In genomic region chr6:90988299-90988625, GRCm38 (mm10) we compare ENCODE assay signal across 8 mouse cellular contexts. TPM values are rescaled to one million over a fixed set of nuclear protein-coding genes. Genes with fewer than 3 reads are reported as not detected.
DNase-seq lines count a peak whose midpoint lies in the region; ATAC-seq and TF ChIP-seq lines count a peak whose summit lies in the region.

No protein-coding gene starts in this region.

- TF ChIP-seq CTCF in left cerebral cortex, adult 2 months (IDR thresholded peaks at IDR 0.05): no peak

- H3K36me3 ChIP-seq in embryonic facial prominence, embryonic 12.5 days: no peaks in the 10 kb centered on the region
- no peaks in the 10 kb centered on the region for H3K36me3 ChIP-seq in intestine, embryonic 14.5 days (ENCODE audit: control insufficient read depth, insufficient read depth, low read length)
- no peaks in the 10 kb centered on the region for H3K36me3 ChIP-seq in neural tube, embryonic 13.5 days

- peaks cover 15% of the 10 kb centered on the region; the same call in 1 of the 2 replicates for H3K27me3 ChIP-seq in embryonic facial prominence, embryonic 12.5 days
- peaks cover 5% of the 10 kb centered on the region; the same call in 1 of the 2 replicates for H3K27me3 ChIP-seq in intestine, embryonic 14.5 days (replicated peaks; ENCODE audit: control insufficient read depth, insufficient read depth, low read length)
- H3K27me3 ChIP-seq in neural tube, embryonic 13.5 days: peaks cover 21% of the 10 kb centered on the region

- WGBS in embryonic facial prominence, embryonic 12.5 days: 0% methylated on average over 22 of the region's 59 CpGs
- WGBS in intestine, embryonic 14.5 days: under 1% methylated on average over 44 of the region's 59 CpGs
- WGBS in neural tube, embryonic 13.5 days: under 1% methylated on average over 27 of the region's 59 CpGs

- H3K4me3 ChIP-seq in left cerebral cortex, adult 2 months: peak overlapping the region; percentile 84
- H3K4me3 ChIP-seq in embryonic facial prominence, embryonic 12.5 days: peak overlapping the region; percentile 66
- peak overlapping the region; percentile 69 for H3K4me3 ChIP-seq in intestine, embryonic 14.5 days (ENCODE audit: low read depth, low read length)
- peak overlapping the region; percentile 75 for H3K4me3 ChIP-seq in neural tube, embryonic 13.5 days

- 0 out of 2 replicates have a peak, but pooled peaks cover 3% of the 10 kb centered on the region for H3K9me3 ChIP-seq in embryonic facial prominence, embryonic 12.5 days
- H3K9me3 ChIP-seq in intestine, embryonic 14.5 days (ENCODE audit: control insufficient read depth, low read length): peaks cover 3% of the 10 kb centered on the region; the same call in 1 of the 2 replicates
- H3K9me3 ChIP-seq in neural tube, embryonic 13.5 days: 0 out of 2 replicates have a peak, but pooled peaks cover 20% of the 10 kb centered on the region

- no peak for DNase-seq in left cerebral cortex, adult 2 months (ENCODE audit: extremely low spot score in 1 of 2, low spot score in 2 of 2)
- no peak for DNase-seq in left cerebral cortex, postnatal 14 days (ENCODE audit: low spot score in 2 of 2)
- DNase-seq in intestine, embryonic 14.5 days (ENCODE audit: low spot score): no peak
- DNase-seq in right cerebral cortex, postnatal 36 days (ENCODE audit: low spot score in 2 of 2): no peak
- DNase-seq in layer of hippocampus, adult 9-10 months (ENCODE audit: low spot score): no peak
- DNase-seq in gastrocnemius, postnatal 14 days: no peak

- peak overlapping the region; percentile 69 for H3K9ac ChIP-seq in embryonic facial prominence, embryonic 12.5 days
- peak overlapping the region; percentile 64 for H3K9ac ChIP-seq in intestine, embryonic 14.5 days (ENCODE audit: low read length)
- peak overlapping the region; percentile 80 for H3K9ac ChIP-seq in neural tube, embryonic 13.5 days

- H3K4me1 ChIP-seq in embryonic facial prominence, embryonic 12.5 days: peaks cover 15% of the 10 kb centered on the region
- H3K4me1 ChIP-seq in intestine, embryonic 14.5 days (replicated peaks; ENCODE audit: control insufficient read depth, insufficient read depth, low read length): peaks cover 11% of the 10 kb centered on the region; the same call in 1 of the 2 replicates
- peaks cover 23% of the 10 kb centered on the region for H3K4me1 ChIP-seq in neural tube, embryonic 13.5 days (replicated peaks)

- peak overlapping the region; percentile 81 for H3K27ac ChIP-seq in left cerebral cortex, adult 2 months
- H3K27ac ChIP-seq in embryonic facial prominence, embryonic 12.5 days: 0 out of 2 replicates have a peak overlapping the region, but pooled peaks have one; percentile 60
- peak overlapping the region; percentile 43; the same call in 1 of the 2 replicates for H3K27ac ChIP-seq in intestine, embryonic 14.5 days (ENCODE audit: low read depth)
- H3K27ac ChIP-seq in neural tube, embryonic 13.5 days (replicated peaks): peak overlapping the region; percentile 62

- peak overlapping the region; percentile 81 for H3K4me2 ChIP-seq in embryonic facial prominence, embryonic 12.5 days (replicated peaks)
- peak overlapping the region; percentile 99 for H3K4me2 ChIP-seq in intestine, embryonic 14.5 days (ENCODE audit: low read length)
- H3K4me2 ChIP-seq in neural tube, embryonic 13.5 days: peak overlapping the region; percentile 99

- ATAC-seq in embryonic facial prominence, embryonic 12.5 days (ENCODE audit: insufficient number of reproducible peaks, insufficient read depth, low FRiP score, low TSS enrichment): no peak
- peak; percentile 24 for ATAC-seq in intestine, embryonic 14.5 days (replicated peaks; ENCODE audit: low FRiP score, low TSS enrichment, low read depth)
- ATAC-seq in neural tube, embryonic 13.5 days (ENCODE audit: low read depth): peak; percentile 45

- intact Hi-C loops in left cerebral cortex, adult 2 months (cut with DNase I): loop anchor here (5.0 kb wide), 4 partner anchors 76 to 171 kb away; partner anchors contain the start of gene Nup210
- intact Hi-C loops in left cerebral cortex, postnatal 14 days (cut with DNase I): loop anchor here (5.0 kb wide), 2 partner anchors 106 to 171 kb away; no protein-coding TSS in a partner anchor
- intact Hi-C loops in gastrocnemius, postnatal 14 days (cut with DNase I; ENCODE audit: low total_unique reads): no loop called here

RNA-seq across cellular contexts. Expression of gene Iqsec1, which starts 0.2 kb away (rescaled TPM):
- total RNA-seq in left cerebral cortex, adult 2 months (2021): 100 to 1,000 TPM; 369 to 377 TPM
- 100 to 1,000 TPM; 246 to 274 TPM for total RNA-seq in left cerebral cortex, postnatal 14 days (2021)
- 11.0 and 11.7 TPM in 2 replicates for polyA plus RNA-seq in embryonic facial prominence, embryonic 12.5 days (2016; fragmentation: Nextera tagmentation; extraction: Ambion mirVana)
- polyA plus RNA-seq in intestine, embryonic 14.5 days (2014; fragmentation: Nextera tagmentation; extraction: Ambion mirVana): 12.9 and 13.0 TPM in 2 replicates
- 15.0 and 15.9 TPM in 2 replicates for polyA plus RNA-seq in neural tube, embryonic 13.5 days (2015; fragmentation: Nextera tagmentation; extraction: Ambion mirVana)
- total RNA-seq in gastrocnemius, postnatal 14 days (2021): 10 to 100 TPM; 36.9 to 55.3 TPM

Comparison
In these comparisons a context has a peak if more than half of its experiments do, and no peak if none do; other contexts are left out.
1. RNA of gene Iqsec1, which starts 0.2 kb away (total RNA-seq): 369 to 377 TPM in left cerebral cortex, adult 2 months and 246 to 274 TPM in left cerebral cortex, postnatal 14 days; 36.9 to 55.3 TPM in gastrocnemius, postnatal 14 days; every median in the first group is over 4 times any median in the second.
2. Peak in every context shown above with its lines, with median percentiles within 50 percentile points of each other: H3K27ac ChIP-seq, H3K4me3 ChIP-seq, H3K4me2 ChIP-seq and H3K9ac ChIP-seq.